Mouse (Mus musculus) olfactory bulb, adult 2 months (tissue): ENCODE measurements around the gene Pth.

Experiments used
- CTCF ChIP-seq: fragments of 200-500 bp; IDR thresholded peaks from 2 replicates; pipeline ENCODE4 v1.5.1; 2012; ENCODE audit warnings: low read depth, mild to moderate bottlenecking, low read length, moderate library complexity; ENCODE audit not compliant: insufficient read depth
- POLR2A ChIP-seq: fragments of 200-500 bp; IDR thresholded peaks from 2 replicates; pipeline ENCODE4 v1.6.1; 2012; ENCODE audit warnings: mild to moderate bottlenecking, low read depth, low read length, moderate library complexity; ENCODE audit not compliant: insufficient read depth

GRCm38 (mm10) chr7:113367440-113367839, 20.9 kb downstream of the Pth start:
- no peak for TF ChIP-seq CTCF
- TF ChIP-seq POLR2A: no peak
